Mouse (Mus musculus) megakaryocyte progenitor cell, adult 5-6 weeks (primary cell): ENCODE measurements around the gene Ica1. TPM values are rescaled to one million over a fixed set of nuclear protein-coding genes. Genes with fewer than 3 reads are reported as not detected.

Experiments
- ATAC-seq: replicated peaks from 2 replicates; pipeline ENCODE4 v1.8.0; 2016; ENCODE audit warnings: mild to moderate bottlenecking, moderate TSS enrichment, inconsistent platforms; ENCODE audit not compliant: poor library complexity
- total RNA-seq, 2 experiments: library from RNA; stranded (forward) in 1 of 2; stranded (reverse) in 1 of 2; fragments of 157-497, 149-512 nt in 1 of 2; fragments of 200-1000 nt in 1 of 2; gene quantifications; 2 replicates each; pipeline versions ENCODE4 v1.2.3 to v1.2.4; 2015 to 2017

Gene Ica1
- 25.3 and 25.9 TPM in 2 replicates for total RNA-seq (2015)
- total RNA-seq (2017), result 34.4 and 35.6 TPM in 2 replicates

GRCm38 (mm10) chr6:8778296-8778649, at the start of gene Ica1:
Ica1 (minus strand) TSS chr6:8778488.
- ATAC-seq, result 0 out of 2 replicates have a peak, but pooled peaks have one; percentile 2

GRCm38 (mm10) chr6:8819866-8820265, 41.6 kb upstream of the Ica1 start:
- ATAC-seq, result no peak

GRCm38 (mm10) chr6:8814332-8815002, 36.2 kb upstream of the Ica1 start:
- no peak for ATAC-seq

GRCm38 (mm10) chr6:8802561-8803150, 24.4 kb upstream of the Ica1 start:
- no peak for ATAC-seq

GRCm38 (mm10) chr6:8792385-8792784, 14.1 kb upstream of the Ica1 start:
- no peak for ATAC-seq

GRCm38 (mm10) chr6:8791781-8792180, 13.5 kb upstream of the Ica1 start:
- ATAC-seq, result no peak

- no peak for ATAC-seq
These were observed 2.3 kb upstream of the Ica1 start for GRCm38 (mm10) chr6:8780618-8781017.

GRCm38 (mm10) chr6:8777411-8778295, 635 bp downstream of the Ica1 start:
- peak; percentile 88 for ATAC-seq

GRCm38 (mm10) chr6:8771539-8771938, 6.7 kb downstream of the Ica1 start:
- ATAC-seq, result peak; percentile 59

GRCm38 (mm10) chr6:8770341-8770740, 7.9 kb downstream of the Ica1 start:
- peak; percentile 73 for ATAC-seq

GRCm38 (mm10) chr6:8769803-8770202, 8.5 kb downstream of the Ica1 start:
- ATAC-seq, result peak; percentile 56

GRCm38 (mm10) chr6:8766652-8767051, 11.6 kb downstream of the Ica1 start:
- no peak for ATAC-seq

GRCm38 (mm10) chr6:8765801-8766200, 12.5 kb downstream of the Ica1 start:
- no peak for ATAC-seq

GRCm38 (mm10) chr6:8765064-8765463, 13.2 kb downstream of the Ica1 start:
- no peak for ATAC-seq

- ATAC-seq, result peak; percentile 56
These were observed 17.5 kb downstream of the Ica1 start for GRCm38 (mm10) chr6:8760708-8761294.

- no peak for ATAC-seq
These were observed 18.4 kb downstream of the Ica1 start for GRCm38 (mm10) chr6:8759901-8760300.

- peak; percentile 99 for ATAC-seq
These were observed 22.5 kb downstream of the Ica1 start for GRCm38 (mm10) chr6:8755760-8756276.

- no peak for ATAC-seq
These were observed 23.8 kb downstream of the Ica1 start for GRCm38 (mm10) chr6:8754486-8754885.

- ATAC-seq, result no peak
These were observed 24.6 kb downstream of the Ica1 start for GRCm38 (mm10) chr6:8753723-8754036.

GRCm38 (mm10) chr6:8752984-8753722, 25.1 kb downstream of the Ica1 start:
- no peak for ATAC-seq

GRCm38 (mm10) chr6:8744886-8745285, 33.4 kb downstream of the Ica1 start:
- ATAC-seq, result no peak
